Mouse (Mus musculus): Measurements from ENCODE around the gene Pyroxd2.

DNA sequence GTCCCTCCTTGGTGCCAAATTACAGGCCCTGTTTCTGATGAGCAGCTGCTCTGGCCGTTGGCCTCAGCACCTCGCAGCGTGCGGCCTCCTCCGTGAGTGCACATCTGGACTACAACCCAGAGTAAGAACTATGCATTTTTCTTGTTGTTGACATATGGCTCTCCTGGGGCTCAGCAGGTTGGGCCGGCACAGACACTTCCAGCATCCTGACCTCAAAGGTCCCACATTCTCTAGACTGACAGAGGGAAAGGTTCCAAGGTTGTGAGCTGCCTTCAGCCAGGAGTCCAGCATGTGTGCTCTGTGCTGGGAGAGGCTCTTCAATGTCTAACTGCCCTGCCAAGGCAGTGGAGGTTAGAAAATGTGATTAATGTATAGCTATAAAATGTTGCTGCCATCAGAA is 55.2 kb downstream of the Pyroxd2 start:
- TF ChIP-seq CTCF (conservative IDR thresholded peaks at IDR 0.05; ENCODE audit: insufficient read depth, insufficient read length, low read depth, low read length): no peak
- TF ChIP-seq POLR2A (IDR thresholded peaks at IDR 0.05; ENCODE audit: low read depth, low read length): no peak
